Mouse (Mus musculus) bone marrow macrophage, adult 2 months (primary cell): ENCODE results near the gene Olfr818. TPM values are rescaled to one million over a fixed set of nuclear protein-coding genes. Genes with fewer than 3 reads are reported as not detected.
"Not testable (repeated sequence)": the region's sequence is repeated elsewhere in the genome, so short reads cannot be mapped to it uniquely, and the experiment has no call there.

Source experiments
- H3K27ac ChIP-seq: 2 replicates; pipeline ENCODE4 v1.5.1; 2012; ENCODE audit warnings: low read depth, low read length; ENCODE audit not compliant: insufficient read depth
- H3K4me1 ChIP-seq: 2 replicates; pipeline ENCODE4 v1.6.1; 2012; ENCODE audit warnings: low read length; ENCODE audit not compliant: control insufficient read depth, insufficient read depth
- H3K4me3 ChIP-seq: 2 replicates; pipeline ENCODE4 v1.5.1; 2012; ENCODE audit warnings: mild to moderate bottlenecking, low read length, moderate library complexity; ENCODE audit not compliant: insufficient read depth
- CTCF ChIP-seq: IDR thresholded peaks from 2 replicates; pipeline ENCODE4 v1.5.1; 2012; ENCODE audit warnings: low read depth, mild to moderate bottlenecking, low read length, moderate library complexity
- POLR2A ChIP-seq: IDR thresholded peaks from 2 replicates; pipeline ENCODE4 v1.6.1; 2012; ENCODE audit warnings: mild to moderate bottlenecking, low read depth, low read length, borderline replicate concordance
- polyA plus RNA-seq: library from polyadenylated mRNA; stranded (reverse); fragments of >200 nt; gene quantifications from 2 replicates; pipeline ENCODE4 v1.2.4, GENCODE M21; 2012; ENCODE audit not compliant: missing spikeins, insufficient read depth, insufficient read length

Olfr818 gene
- polyA plus RNA-seq, result not detected in 2 replicates

DNA sequence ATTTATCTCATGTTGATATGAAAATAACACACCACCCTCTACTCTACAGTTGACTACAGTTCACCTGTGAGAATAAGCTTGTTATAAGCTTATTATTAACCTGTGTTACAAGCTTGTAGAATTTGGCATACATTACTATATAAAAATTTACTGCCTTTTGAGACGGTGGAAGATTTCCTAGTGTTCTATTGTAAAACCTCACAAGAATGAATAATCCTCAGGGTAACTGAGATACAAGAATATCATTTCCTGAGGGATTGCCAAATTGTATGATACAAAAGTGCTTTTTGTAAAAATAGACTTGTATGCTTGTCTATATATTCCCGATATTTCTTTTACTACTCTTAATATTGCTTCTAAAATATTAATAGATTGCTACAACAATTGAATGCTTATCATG lies at the start of gene Olfr818:
Gene Olfr818 (minus strand): TSS at position 101 of the 400 bp plus-strand sequence.
- no peak within 1 kb of the TSS for H3K27ac ChIP-seq
- no peak within 1 kb of the TSS for H3K4me3 ChIP-seq
- TF ChIP-seq CTCF (no peak), POLR2A (no peak)
- no peaks in the 10 kb centered on the region for H3K4me1 ChIP-seq

DNA sequence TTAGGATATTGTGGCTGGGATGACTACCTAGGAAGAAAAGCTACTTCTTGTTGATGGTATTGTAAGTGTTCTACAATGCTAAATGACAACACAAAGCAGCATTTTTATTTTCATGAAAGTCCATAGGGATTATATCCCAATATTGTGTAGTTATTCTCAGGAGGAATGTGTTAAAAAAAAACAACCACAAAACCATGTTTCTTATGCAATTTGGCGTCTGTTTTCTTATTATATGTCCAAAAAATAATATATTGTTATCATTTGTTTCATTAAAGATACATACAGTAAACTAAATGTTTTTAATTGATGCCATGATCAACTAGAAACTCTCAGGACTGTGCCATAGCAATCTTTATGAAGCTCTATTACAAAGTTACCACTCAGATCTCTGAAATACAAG lies 36.1 kb upstream of the Olfr818 start, which contains the start of gene Gm10310:
Gene Gm10310 (minus strand): TSS at position 101 of the 400 bp plus-strand sequence.
- not testable (repeated sequence) for H3K27ac ChIP-seq, H3K4me1 ChIP-seq, H3K4me3 ChIP-seq

DNA sequence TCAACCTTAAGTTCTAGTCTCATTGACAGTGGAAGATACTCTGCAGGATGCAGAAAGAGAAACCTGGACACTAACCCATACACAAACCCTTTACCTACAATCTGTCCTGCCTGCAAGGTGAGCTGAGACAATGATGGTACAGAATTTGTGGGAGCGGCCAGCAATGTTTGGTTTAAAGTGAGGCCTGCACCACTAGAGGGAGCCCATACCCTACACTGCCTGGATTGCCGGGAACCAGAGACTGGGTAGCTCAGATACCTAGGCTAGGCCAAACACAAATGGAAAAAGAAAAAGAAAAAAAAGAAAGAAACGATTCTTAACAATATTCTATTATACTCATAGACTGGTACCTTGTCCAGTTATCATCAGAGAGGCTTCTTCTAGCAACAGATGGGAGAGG lies 33.0 kb upstream of the Olfr818 start:
- not testable (repeated sequence) for H3K4me1 ChIP-seq, H3K4me3 ChIP-seq, H3K27ac ChIP-seq

DNA sequence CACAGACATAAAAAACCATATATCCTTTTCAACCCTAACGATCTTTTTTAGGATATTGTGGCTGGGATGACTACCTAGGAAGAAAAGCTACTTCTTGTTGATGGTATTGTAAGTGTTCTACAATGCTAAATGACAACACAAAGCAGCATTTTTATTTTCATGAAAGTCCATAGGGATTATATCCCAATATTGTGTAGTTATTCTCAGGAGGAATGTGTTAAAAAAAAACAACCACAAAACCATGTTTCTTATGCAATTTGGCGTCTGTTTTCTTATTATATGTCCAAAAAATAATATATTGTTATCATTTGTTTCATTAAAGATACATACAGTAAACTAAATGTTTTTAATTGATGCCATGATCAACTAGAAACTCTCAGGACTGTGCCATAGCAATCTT lies 27.1 kb upstream of the Olfr818 start, which contains the start of gene Olfr247:
Gene Olfr247 (minus strand): TSS at position 101 of the 400 bp plus-strand sequence.
- H3K4me3 ChIP-seq, H3K27ac ChIP-seq, H3K4me1 ChIP-seq: not testable (repeated sequence)

DNA sequence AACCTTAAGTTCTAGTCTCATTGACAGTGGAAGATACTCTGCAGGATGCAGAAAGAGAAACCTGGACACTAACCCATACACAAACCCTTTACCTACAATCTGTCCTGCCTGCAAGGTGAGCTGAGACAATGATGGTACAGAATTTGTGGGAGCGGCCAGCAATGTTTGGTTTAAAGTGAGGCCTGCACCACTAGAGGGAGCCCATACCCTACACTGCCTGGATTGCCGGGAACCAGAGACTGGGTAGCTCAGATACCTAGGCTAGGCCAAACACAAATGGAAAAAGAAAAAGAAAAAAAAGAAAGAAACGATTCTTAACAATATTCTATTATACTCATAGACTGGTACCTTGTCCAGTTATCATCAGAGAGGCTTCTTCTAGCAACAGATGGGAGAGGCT lies 24.1 kb upstream of the Olfr818 start:
- not testable (repeated sequence) for H3K4me1 ChIP-seq, H3K4me3 ChIP-seq, H3K27ac ChIP-seq

DNA sequence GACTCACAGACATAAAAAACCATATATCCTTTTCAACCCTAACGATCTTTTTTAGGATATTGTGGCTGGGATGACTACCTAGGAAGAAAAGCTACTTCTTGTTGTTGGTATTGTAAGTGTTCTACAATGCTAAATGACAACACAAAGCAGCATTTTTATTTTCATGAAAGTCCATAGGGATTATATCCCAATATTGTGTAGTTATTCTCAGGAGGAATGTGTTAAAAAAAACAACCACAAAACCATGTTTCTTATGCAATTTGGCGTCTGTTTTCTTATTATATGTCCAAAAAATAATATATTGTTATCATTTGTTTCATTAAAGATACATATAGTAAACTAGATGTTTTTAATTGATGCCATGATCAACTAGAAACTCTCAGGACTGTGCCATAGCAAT lies 18.3 kb upstream of the Olfr818 start, which contains the start of gene Olfr819:
Gene Olfr819 (minus strand): TSS at position 101 of the 400 bp plus-strand sequence.
- not testable (repeated sequence) for H3K4me1 ChIP-seq, H3K4me3 ChIP-seq, H3K27ac ChIP-seq

DNA sequence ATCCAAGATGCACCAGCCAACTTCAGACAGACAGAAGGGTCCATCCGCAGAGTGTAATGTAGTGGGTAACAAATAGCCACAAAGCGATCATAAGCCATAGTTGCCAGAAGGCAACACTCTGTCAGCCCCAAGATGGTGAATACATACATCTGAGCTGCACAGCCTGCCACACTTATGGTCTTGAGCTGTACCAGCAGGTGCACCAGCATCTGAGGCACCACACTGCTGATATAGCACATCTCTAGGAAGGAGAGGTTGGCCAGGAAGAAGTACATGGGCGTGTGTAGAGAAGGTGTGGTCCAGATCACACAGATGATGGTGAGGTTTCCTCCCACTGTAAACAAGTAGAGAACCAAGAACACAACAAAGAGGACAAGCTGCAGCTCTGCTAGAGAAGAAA lies 17.3 kb upstream of the Olfr818 start:
- not testable (repeated sequence) for H3K4me1 ChIP-seq, H3K27ac ChIP-seq, H3K4me3 ChIP-seq

DNA sequence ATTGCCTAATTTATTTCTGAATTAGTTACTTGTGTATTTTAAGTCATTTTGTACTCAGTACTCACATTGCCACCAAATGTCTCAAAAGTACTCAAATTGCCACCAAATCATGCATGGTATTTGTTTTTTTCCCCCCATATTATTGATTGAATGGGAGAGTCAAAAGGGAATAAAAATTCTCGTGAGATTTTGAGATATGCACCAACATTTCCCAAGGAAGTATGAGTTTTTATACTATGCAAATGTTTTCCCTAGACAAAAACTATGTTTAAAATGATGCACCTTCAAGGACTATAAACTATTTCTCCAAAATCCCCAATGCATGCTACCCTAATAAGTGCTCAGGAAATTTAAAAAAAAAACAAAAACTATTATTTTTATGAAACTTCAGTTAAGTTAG lies 33.4 kb downstream of the Olfr818 start, which contains the start of gene Olfr816:
Gene Olfr816 (minus strand): TSS at position 101 of the 400 bp plus-strand sequence.
- Histone ChIP-seq H3K4me3 (no peak within 1 kb of the TSS), H3K27ac (no peak within 1 kb of the TSS), H3K4me1 (no peaks in the 10 kb centered on the region)
- TF ChIP-seq POLR2A (no peak), CTCF (no peak)

DNA sequence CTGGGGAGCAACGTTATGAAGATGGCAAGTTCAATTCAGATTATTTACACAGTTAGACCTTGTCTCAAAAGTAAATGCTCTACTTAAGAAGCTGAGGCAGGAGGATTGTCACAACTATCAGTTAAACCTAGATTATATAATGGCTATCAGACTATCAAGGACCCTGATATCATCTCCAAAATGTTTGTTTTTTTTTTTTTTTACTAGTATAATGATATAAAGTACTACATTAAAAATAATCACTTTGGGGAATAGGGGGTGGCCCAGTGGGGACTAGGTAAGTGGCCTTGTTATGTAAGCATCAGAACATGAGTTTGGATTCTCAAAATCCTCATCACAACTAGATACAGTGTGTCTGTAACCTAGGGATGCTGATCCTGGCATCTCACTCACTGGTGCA lies 43.1 kb downstream of the Olfr818 start, which contains the start of gene Olfr815:
Gene Olfr815 (minus strand): TSS at position 101 of the 400 bp plus-strand sequence.
- H3K4me1 ChIP-seq, H3K27ac ChIP-seq, H3K4me3 ChIP-seq: not testable (repeated sequence)

Other genes with a start within 250 kb of the Olfr818 start
- gene Olfr804, start 245.9 kb downstream of the Olfr818 start, polyA plus RNA-seq, result 0.31 TPM in 1 of 2 replicates, not detected in the other
- gene Olfr805, start 219.7 kb downstream of the Olfr818 start, polyA plus RNA-seq, result not detected in 2 replicates
- not detected in 2 replicates for gene Olfr806, start 207.2 kb downstream of the Olfr818 start, polyA plus RNA-seq
- not detected in 2 replicates for gene Olfr807, start 191.3 kb downstream of the Olfr818 start, polyA plus RNA-seq
- 0.17 TPM in 1 of 2 replicates, not detected in the other for gene Olfr808, start 183.6 kb downstream of the Olfr818 start, polyA plus RNA-seq
- not detected in 2 replicates for gene Olfr809, start 174.5 kb downstream of the Olfr818 start, polyA plus RNA-seq
- gene Olfr810, start 154.2 kb downstream of the Olfr818 start, polyA plus RNA-seq, result not detected in 2 replicates
- gene Olfr811, start 144.7 kb downstream of the Olfr818 start, polyA plus RNA-seq, result not detected in 2 replicates
- not detected in 2 replicates for gene Olfr812, start 103.0 kb downstream of the Olfr818 start, polyA plus RNA-seq
- gene Olfr813, start 93.7 kb downstream of the Olfr818 start, polyA plus RNA-seq, result not detected in 2 replicates
- gene Olfr814, start 69.2 kb downstream of the Olfr818 start, polyA plus RNA-seq, result 0.23 TPM in 1 of 2 replicates, not detected in the other
- not detected in 2 replicates for gene Olfr815, start 43.2 kb downstream of the Olfr818 start, polyA plus RNA-seq
- not detected in 2 replicates for gene Olfr816, start 33.5 kb downstream of the Olfr818 start, polyA plus RNA-seq
- not detected in 2 replicates for gene Olfr819, start 18.2 kb upstream of the Olfr818 start, polyA plus RNA-seq
- gene Olfr247, start 27.0 kb upstream of the Olfr818 start, polyA plus RNA-seq, result not detected in 2 replicates
- gene Gm10310, start 36.0 kb upstream of the Olfr818 start, polyA plus RNA-seq, result not detected in 2 replicates
- gene Olfr820, start 63.5 kb upstream of the Olfr818 start, polyA plus RNA-seq, result not detected in 2 replicates
- gene Olfr821, start 81.2 kb upstream of the Olfr818 start, polyA plus RNA-seq, result 0.41 TPM in 1 of 2 replicates, not detected in the other
- not detected in 2 replicates for gene Olfr822, start 122.1 kb upstream of the Olfr818 start, polyA plus RNA-seq
- gene Olfr823, start 166.3 kb upstream of the Olfr818 start, polyA plus RNA-seq, result not detected in 2 replicates
- not detected in 2 replicates for gene Olfr824, start 180.9 kb upstream of the Olfr818 start, polyA plus RNA-seq
- gene Olfr825, start 217.7 kb upstream of the Olfr818 start, polyA plus RNA-seq, result not detected in 2 replicates
- gene Olfr826, start 235.1 kb upstream of the Olfr818 start, polyA plus RNA-seq, result not detected in 2 replicates